Mouse (Mus musculus): ENCODE data around the gene Fam71a. TPM values are rescaled to one million over a fixed set of nuclear protein-coding genes. Genes with fewer than 3 reads are reported as not detected.

Fam71a gene
- polyA plus RNA-seq (2014; fragmentation: Nextera tagmentation; extraction: Ambion mirVana) = not detected in 2 replicates

GRCm38 (mm10) chr1:191164717-191165116, at the start of gene Fam71a:
TSS of gene Fam71a (minus strand) at chr1:191164817.
- Histone ChIP-seq H3K27ac (replicated peaks; ENCODE audit: low read depth, low read length) (no peak within 1 kb of the TSS), H3K27me3 (replicated peaks; ENCODE audit: control insufficient read depth, insufficient read depth, low read length) (no peaks in the 10 kb centered on the region), H3K9me3 (ENCODE audit: control insufficient read depth, low read length) (no peaks in the 10 kb centered on the region), H3K4me3 (ENCODE audit: low read depth, low read length) (no peak within 1 kb of the TSS), H3K4me1 (ENCODE audit: control insufficient read depth, insufficient read depth, low read length) (no peaks in the 10 kb centered on the region), H3K4me2 (ENCODE audit: low read depth, low read length) (no peak within 1 kb of the TSS), H3K36me3 (ENCODE audit: control insufficient read depth, insufficient read depth, low read length) (no peaks in the 10 kb centered on the region), H3K9ac (ENCODE audit: low read depth, low read length) (no peak within 1 kb of the TSS)
- DNase-seq (ENCODE audit: low spot score) = no peak
- no peak for ATAC-seq (ENCODE audit: low read depth)
- WGBS = 68% methylated on average over 3 of the region's 3 CpGs

GRCm38 (mm10) chr1:191211096-191211495, 46.5 kb upstream of the Fam71a start:
- Histone ChIP-seq H3K36me3 (ENCODE audit: control insufficient read depth, insufficient read depth, low read length) (no peaks in the 10 kb centered on the region), H3K9ac (ENCODE audit: low read depth, low read length) (no peak overlapping the region), H3K4me1 (ENCODE audit: control insufficient read depth, insufficient read depth, low read length) (no peaks in the 10 kb centered on the region), H3K4me3 (ENCODE audit: low read depth, low read length) (no peak overlapping the region), H3K9me3 (ENCODE audit: control insufficient read depth, low read length) (no peaks in the 10 kb centered on the region), H3K27ac (replicated peaks; ENCODE audit: low read depth, low read length) (no peak overlapping the region), H3K27me3 (replicated peaks; ENCODE audit: control insufficient read depth, insufficient read depth, low read length) (no peaks in the 10 kb centered on the region), H3K4me2 (ENCODE audit: low read depth, low read length) (no peak overlapping the region)
- ATAC-seq (ENCODE audit: low read depth) (no peak), DNase-seq (ENCODE audit: low spot score) (no peak)
- 56% methylated on average over 2 of the region's 2 CpGs for WGBS

GRCm38 (mm10) chr1:191205791-191206190, 41.2 kb upstream of the Fam71a start:
- H3K27ac ChIP-seq (replicated peaks; ENCODE audit: low read depth, low read length) = no peak overlapping the region
- ATAC-seq (ENCODE audit: low read depth) = no peak
- no peaks in the 10 kb centered on the region for H3K9me3 ChIP-seq (ENCODE audit: control insufficient read depth, low read length)
- 82% methylated on average over 5 of the region's 5 CpGs for WGBS
- no peak overlapping the region for H3K4me3 ChIP-seq (ENCODE audit: low read depth, low read length)
- no peaks in the 10 kb centered on the region for H3K36me3 ChIP-seq (ENCODE audit: control insufficient read depth, insufficient read depth, low read length)
- H3K4me2 ChIP-seq (ENCODE audit: low read depth, low read length) = no peak overlapping the region
- no peak for DNase-seq (ENCODE audit: low spot score)
- no peak overlapping the region for H3K9ac ChIP-seq (ENCODE audit: low read depth, low read length)
- no peaks in the 10 kb centered on the region for H3K27me3 ChIP-seq (replicated peaks; ENCODE audit: control insufficient read depth, insufficient read depth, low read length)
- H3K4me1 ChIP-seq (ENCODE audit: control insufficient read depth, insufficient read depth, low read length) = no peaks in the 10 kb centered on the region

- Histone ChIP-seq H3K36me3 (ENCODE audit: control insufficient read depth, insufficient read depth, low read length) (no peaks in the 10 kb centered on the region), H3K27ac (replicated peaks; ENCODE audit: low read depth, low read length) (no peak overlapping the region), H3K9me3 (ENCODE audit: control insufficient read depth, low read length) (no peaks in the 10 kb centered on the region), H3K4me2 (ENCODE audit: low read depth, low read length) (no peak overlapping the region), H3K27me3 (replicated peaks; ENCODE audit: control insufficient read depth, insufficient read depth, low read length) (no peaks in the 10 kb centered on the region), H3K4me3 (ENCODE audit: low read depth, low read length) (no peak overlapping the region), H3K9ac (ENCODE audit: low read depth, low read length) (no peak overlapping the region), H3K4me1 (ENCODE audit: control insufficient read depth, insufficient read depth, low read length) (no peaks in the 10 kb centered on the region)
- ATAC-seq (ENCODE audit: low read depth) (peak; percentile 47), DNase-seq (ENCODE audit: low spot score) (no peak)
- 67% methylated on average over 5 of the region's 5 CpGs for WGBS
These were observed 40.3 kb upstream of the Fam71a start for GRCm38 (mm10) chr1:191204876-191205275.

GRCm38 (mm10) chr1:191203496-191203895, 38.9 kb upstream of the Fam71a start:
- 63% methylated on average over 2 of the region's 2 CpGs for WGBS
- ATAC-seq (ENCODE audit: low read depth) (no peak), DNase-seq (ENCODE audit: low spot score) (no peak)
- Histone ChIP-seq H3K9ac (ENCODE audit: low read depth, low read length) (no peak overlapping the region), H3K4me2 (ENCODE audit: low read depth, low read length) (no peak overlapping the region), H3K36me3 (ENCODE audit: control insufficient read depth, insufficient read depth, low read length) (no peaks in the 10 kb centered on the region), H3K27ac (replicated peaks; ENCODE audit: low read depth, low read length) (no peak overlapping the region), H3K27me3 (replicated peaks; ENCODE audit: control insufficient read depth, insufficient read depth, low read length) (no peaks in the 10 kb centered on the region), H3K4me3 (ENCODE audit: low read depth, low read length) (no peak overlapping the region), H3K4me1 (ENCODE audit: control insufficient read depth, insufficient read depth, low read length) (no peaks in the 10 kb centered on the region), H3K9me3 (ENCODE audit: control insufficient read depth, low read length) (no peaks in the 10 kb centered on the region)

GRCm38 (mm10) chr1:191202208-191202952, 37.8 kb upstream of the Fam71a start:
- Histone ChIP-seq H3K9me3 (ENCODE audit: control insufficient read depth, low read length) (no peaks in the 10 kb centered on the region), H3K4me1 (ENCODE audit: control insufficient read depth, insufficient read depth, low read length) (no peaks in the 10 kb centered on the region), H3K9ac (ENCODE audit: low read depth, low read length) (no peak overlapping the region), H3K27me3 (replicated peaks; ENCODE audit: control insufficient read depth, insufficient read depth, low read length) (no peaks in the 10 kb centered on the region), H3K4me3 (ENCODE audit: low read depth, low read length) (no peak overlapping the region), H3K4me2 (ENCODE audit: low read depth, low read length) (no peak overlapping the region), H3K36me3 (ENCODE audit: control insufficient read depth, insufficient read depth, low read length) (no peaks in the 10 kb centered on the region), H3K27ac (replicated peaks; ENCODE audit: low read depth, low read length) (no peak overlapping the region)
- ATAC-seq (ENCODE audit: low read depth) = no peak
- DNase-seq (ENCODE audit: low spot score) = no peak
- WGBS = 82% methylated on average over 11 of the region's 11 CpGs

- Histone ChIP-seq H3K27ac (replicated peaks; ENCODE audit: low read depth, low read length) (no peak overlapping the region), H3K9ac (ENCODE audit: low read depth, low read length) (no peak overlapping the region), H3K9me3 (ENCODE audit: control insufficient read depth, low read length) (no peaks in the 10 kb centered on the region), H3K4me1 (ENCODE audit: control insufficient read depth, insufficient read depth, low read length) (no peaks in the 10 kb centered on the region), H3K36me3 (ENCODE audit: control insufficient read depth, insufficient read depth, low read length) (no peaks in the 10 kb centered on the region), H3K27me3 (replicated peaks; ENCODE audit: control insufficient read depth, insufficient read depth, low read length) (no peaks in the 10 kb centered on the region), H3K4me3 (ENCODE audit: low read depth, low read length) (no peak overlapping the region), H3K4me2 (ENCODE audit: low read depth, low read length) (no peak overlapping the region)
- DNase-seq (ENCODE audit: low spot score) = no peak
- 88% methylated on average over 9 of the region's 9 CpGs for WGBS
- no peak for ATAC-seq (ENCODE audit: low read depth)
These were observed 36.4 kb upstream of the Fam71a start for GRCm38 (mm10) chr1:191200816-191201602.

GRCm38 (mm10) chr1:191197916-191198315, 33.3 kb upstream of the Fam71a start:
- H3K27me3 ChIP-seq (replicated peaks; ENCODE audit: control insufficient read depth, insufficient read depth, low read length) = no peaks in the 10 kb centered on the region
- no peaks in the 10 kb centered on the region for H3K4me1 ChIP-seq (ENCODE audit: control insufficient read depth, insufficient read depth, low read length)
- no peak overlapping the region for H3K27ac ChIP-seq (replicated peaks; ENCODE audit: low read depth, low read length)
- H3K4me3 ChIP-seq (ENCODE audit: low read depth, low read length) = no peak overlapping the region
- ATAC-seq (ENCODE audit: low read depth) (no peak), DNase-seq (ENCODE audit: low spot score) (no peak)
- H3K4me2 ChIP-seq (ENCODE audit: low read depth, low read length) = no peak overlapping the region
- H3K36me3 ChIP-seq (ENCODE audit: control insufficient read depth, insufficient read depth, low read length) = no peaks in the 10 kb centered on the region
- no peak overlapping the region for H3K9ac ChIP-seq (ENCODE audit: low read depth, low read length)
- 56% methylated on average over 7 of the region's 7 CpGs for WGBS
- no peaks in the 10 kb centered on the region for H3K9me3 ChIP-seq (ENCODE audit: control insufficient read depth, low read length)
